Mouse (Mus musculus) CH12.LX (cell line): ENCODE measurements at regions not wholly inside any gene's neighbourhood (a gene's known extent, or its start where the extent isn't known, plus 50 kb on each side); places are given as distances from the start of the nearest gene placed in this dataset.

Source experiments
- DNase-seq: peaks from one replicate; pipeline ENCODE4 v3.0.0-alpha.2; 2013; ENCODE audit errors: extremely low read depth
- H3K27ac ChIP-seq: 2 replicates; pipeline ENCODE4 v1.5.1; 2012; ENCODE audit warnings: low read depth, mild to moderate bottlenecking, control low read depth, moderate library complexity; ENCODE audit not compliant: insufficient read depth
- H3K27me3 ChIP-seq: replicated peaks from 2 replicates; pipeline ENCODE3; 2012; ENCODE audit warnings: inconsistent platforms
- H3K36me3 ChIP-seq, 2 experiments: replicated peaks in 1 of 2; 2 replicates each; pipeline versions ENCODE3 to v1.6.1; 2012; ENCODE audit warnings: inconsistent platforms in 1 of 2, low read length in 1 of 2, mild to moderate bottlenecking in 1 of 2, mixed read lengths in 1 of 2, moderate library complexity in 1 of 2; ENCODE audit not compliant: control insufficient read depth in 1 of 2, insufficient read depth in 1 of 2
- H3K4me1 ChIP-seq, 2 experiments: 2 replicates each; pipeline ENCODE4 v1.6.1; 2012; ENCODE audit warnings: inconsistent platforms in 1 of 2, moderate library complexity in 1 of 2; ENCODE audit not compliant: insufficient read depth in 2 of 2, control insufficient read depth in 1 of 2
- H3K4me2 ChIP-seq: 2 replicates; pipeline ENCODE4 v1.6.1; 2012; ENCODE audit warnings: low read depth, mild to moderate bottlenecking, control low read depth; ENCODE audit not compliant: poor library complexity, insufficient read depth, severe bottlenecking
- H3K4me3 ChIP-seq, 3 experiments: fragments of 150-350 bp in 1 of 3; sonication (generic) in 1 of 3; replicated peaks in 1 of 3; 2 replicates each; pipeline versions ENCODE3 to v1.5.1; 2011 to 2012; ENCODE audit warnings: low read depth in 2 of 3, low read length in 2 of 3, mild to moderate bottlenecking in 2 of 3, moderate library complexity in 2 of 3, control low read depth in 1 of 3, improper control_type of control experiment in 1 of 3, inconsistent platforms in 1 of 3, mixed read lengths in 1 of 3; ENCODE audit not compliant: poor library complexity in 1 of 3
- H3K79me2 ChIP-seq: replicated peaks from 2 replicates; pipeline ENCODE4 v1.6.1; 2012; ENCODE audit warnings: mild to moderate bottlenecking, moderate library complexity; ENCODE audit not compliant: control insufficient read depth, poor library complexity, insufficient read depth, severe bottlenecking; ENCODE audit errors: extremely low read depth
- H3K9ac ChIP-seq: 2 replicates; pipeline ENCODE4 v1.6.1; 2012; ENCODE audit warnings: low read depth, mild to moderate bottlenecking, control low read depth, moderate library complexity; ENCODE audit not compliant: insufficient read depth
- H3K9me3 ChIP-seq: replicated peaks from 2 replicates; pipeline ENCODE3; 2012; ENCODE audit warnings: low read length, inconsistent platforms, mixed read lengths
- CHD1 ChIP-seq: IDR thresholded peaks from 2 replicates; pipeline ENCODE4 v1.6.1; 2012; ENCODE audit warnings: low read depth, low read length, improper control_type of control experiment, inconsistent platforms
- CHD2 ChIP-seq: IDR thresholded peaks from 2 replicates; pipeline ENCODE4 v1.6.1; 2011; ENCODE audit warnings: low read length, improper control_type of control experiment
- CTCF ChIP-seq, 2 experiments: IDR thresholded peaks in 1 of 2; conservative IDR thresholded peaks in 1 of 2; 2 replicates each; pipeline ENCODE4 v1.5.1; 2011 to 2012; ENCODE audit warnings: low read depth in 2 of 2, low read length in 2 of 2, improper control_type of control experiment in 1 of 2, inconsistent platforms in 1 of 2, mild to moderate bottlenecking in 1 of 2, moderate library complexity in 1 of 2
- E2F4 ChIP-seq: IDR thresholded peaks from 2 replicates; pipeline ENCODE4 v1.6.1; 2011; ENCODE audit warnings: low read depth, low read length, improper control_type of control experiment; ENCODE audit not compliant: insufficient replicate concordance
- ELF1 ChIP-seq: IDR thresholded peaks from 2 replicates; pipeline ENCODE4 v1.6.1; 2014; ENCODE audit warnings: low read depth, mild to moderate bottlenecking, inconsistent platforms, low read length, improper control_type of control experiment
- ETS1 ChIP-seq: conservative IDR thresholded peaks from 2 replicates; pipeline ENCODE4 v1.6.1; 2012; ENCODE audit warnings: low read depth, mild to moderate bottlenecking, inconsistent platforms, low read length, improper control_type of control experiment, moderate library complexity
- GABPA ChIP-seq: IDR thresholded peaks from 2 replicates; pipeline ENCODE4 v1.6.1; 2012; ENCODE audit warnings: low read depth, low read length, improper control_type of control experiment, inconsistent platforms; ENCODE audit not compliant: insufficient replicate concordance
- HCFC1 ChIP-seq: IDR thresholded peaks from 2 replicates; pipeline ENCODE4 v1.6.1; 2012; ENCODE audit warnings: low read depth, mild to moderate bottlenecking, inconsistent platforms, low read length, improper control_type of control experiment
- IRF4 ChIP-seq: IDR thresholded peaks from 2 replicates; pipeline ENCODE4 v1.6.1; 2014; ENCODE audit warnings: low read depth, mild to moderate bottlenecking, inconsistent platforms, low read length, improper control_type of control experiment
- JUN ChIP-seq: IDR thresholded peaks from 2 replicates; pipeline ENCODE4 v1.6.1; 2011; ENCODE audit warnings: low read depth, mild to moderate bottlenecking, low read length, improper control_type of control experiment, moderate library complexity; ENCODE audit not compliant: insufficient read depth
- MAFK ChIP-seq: IDR thresholded peaks from 2 replicates; pipeline ENCODE4 v1.6.1; 2011; ENCODE audit warnings: low read length, improper control_type of control experiment; ENCODE audit not compliant: insufficient replicate concordance
- MAX ChIP-seq: IDR thresholded peaks from 2 replicates; pipeline ENCODE4 v1.6.1; 2011; ENCODE audit warnings: low read length, improper control_type of control experiment
- MAZ ChIP-seq: IDR thresholded peaks from 2 replicates; pipeline ENCODE4 v1.6.1; 2012; ENCODE audit warnings: low read depth, mild to moderate bottlenecking, inconsistent platforms, low read length, improper control_type of control experiment, moderate library complexity
- MEF2A ChIP-seq: IDR thresholded peaks from 2 replicates; pipeline ENCODE4 v1.6.1; 2014; ENCODE audit warnings: low read depth, mild to moderate bottlenecking, inconsistent platforms, low read length, improper control_type of control experiment, borderline replicate concordance
- NELFE ChIP-seq: IDR thresholded peaks from 2 replicates; pipeline ENCODE4 v1.6.1; 2011; ENCODE audit warnings: low read depth, low read length, improper control_type of control experiment
- NRF1 ChIP-seq: IDR thresholded peaks from 2 replicates; pipeline ENCODE4 v1.6.1; 2014; ENCODE audit warnings: low read depth, mild to moderate bottlenecking, inconsistent platforms, low read length, improper control_type of control experiment, moderate library complexity
- RAD21 ChIP-seq: IDR thresholded peaks from 2 replicates; pipeline ENCODE4 v1.6.1; 2011; ENCODE audit warnings: low read depth, mild to moderate bottlenecking, low read length, improper control_type of control experiment, moderate library complexity
- USF2 ChIP-seq: conservative IDR thresholded peaks from 2 replicates; pipeline ENCODE4 v1.6.1; 2011; ENCODE audit warnings: low read depth, low read length, improper control_type of control experiment
- ZC3H11A ChIP-seq: IDR thresholded peaks from 2 replicates; pipeline ENCODE4 v1.6.1; 2012; ENCODE audit warnings: low read depth, mild to moderate bottlenecking, inconsistent platforms, low read length, improper control_type of control experiment
- ZMIZ1 ChIP-seq: IDR thresholded peaks from 2 replicates; pipeline ENCODE4 v1.6.1; 2012; ENCODE audit warnings: low read depth, mild to moderate bottlenecking, inconsistent platforms, low read length, improper control_type of control experiment
- ZNF384 ChIP-seq: IDR thresholded peaks from 2 replicates; pipeline ENCODE4 v1.6.1; 2012; ENCODE audit warnings: low read depth, low read length, improper control_type of control experiment, inconsistent platforms
- dilution Hi-C: fragments of 300-500 bp; cut with MboI; formaldehyde crosslinking; loops from 2 replicates; pipeline ENCODE4 v1.14.3; 2020; ENCODE audit warnings: low sequenced_read_pairs; ENCODE audit not compliant: extremely low pct_unique_long_range_greater_than_20kb, extremely low pct_ligation_motif_present
- in situ Hi-C: fragments of 300-500 bp; cut with MboI; formaldehyde crosslinking; loops from 3 replicates; pipeline ENCODE4 v1.14.3; 2019; ENCODE audit warnings: low sequenced_read_pairs, low pct_ligation_motif_present, low pct_unique_long_range_greater_than_20kb, mixed read lengths

DNA sequence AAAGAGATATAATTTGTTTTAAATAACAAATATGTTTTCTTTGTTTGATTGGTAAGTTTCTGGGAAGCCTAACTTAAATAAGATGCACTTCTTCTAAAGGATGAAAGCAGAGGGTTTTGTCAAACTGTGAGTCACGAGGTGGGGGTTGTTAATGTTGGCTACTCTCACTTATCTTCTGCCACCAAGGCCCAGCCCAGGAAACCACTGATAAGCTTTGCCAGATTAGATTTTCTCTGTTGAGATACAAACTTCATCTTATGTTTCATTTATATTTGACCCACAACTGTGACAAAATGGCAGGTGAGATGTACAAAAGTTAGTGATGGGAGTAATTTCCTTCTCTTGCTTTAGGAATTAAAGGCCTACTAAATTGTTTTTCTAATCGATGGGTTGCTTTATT lies 1126.2 kb upstream of the 2610301B20Rik start:
- H3K4me1 ChIP-seq = no peaks in the 10 kb centered on the region
- dilution Hi-C loops (no loop called here), in situ Hi-C loops (no loop called here)
- no peaks in the 10 kb centered on the region for H3K36me3 ChIP-seq
- H3K27ac ChIP-seq = no peak overlapping the region
- H3K4me3 ChIP-seq = no peak overlapping the region
- TF ChIP-seq ETS1 (no peak), MEF2A (no peak), CHD1 (no peak), MAFK (no peak), CHD2 (no peak), NRF1 (no peak), JUN (no peak), ZMIZ1 (no peak), NELFE (no peak), MAZ (no peak), ELF1 (no peak)
- no peak overlapping the region for H3K4me2 ChIP-seq
- H3K79me2 ChIP-seq = no peaks in the 10 kb centered on the region
- no peaks in the 10 kb centered on the region for H3K27me3 ChIP-seq
- DNase-seq = no peak
- no peak overlapping the region for H3K9ac ChIP-seq
- H3K9me3 ChIP-seq = no peaks in the 10 kb centered on the region

DNA sequence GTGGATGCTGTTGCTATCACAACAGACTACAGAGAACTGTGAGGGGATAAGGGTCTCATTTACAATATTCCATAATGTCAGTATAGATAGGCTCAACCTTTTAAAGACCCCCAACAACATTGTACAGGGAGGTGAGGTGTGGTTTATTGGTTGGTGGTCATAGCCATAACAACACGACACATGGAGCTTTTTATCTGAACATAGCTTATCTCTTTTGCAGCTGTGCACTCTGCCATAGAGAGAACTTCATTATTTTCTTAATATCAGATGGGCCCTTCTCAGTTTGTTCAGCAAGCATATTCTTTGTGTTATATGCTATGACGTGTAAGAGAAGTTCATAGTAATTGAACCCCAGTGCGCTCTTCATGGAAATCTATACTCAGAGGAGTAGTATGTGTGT lies 1124.4 kb upstream of the 2610301B20Rik start:
- H3K27me3 ChIP-seq = no peaks in the 10 kb centered on the region
- dilution Hi-C loops = no loop called here
- TF ChIP-seq GABPA (no peak), CTCF (conservative IDR thresholded peaks at IDR 0.05 in 1 of 2, IDR thresholded peaks at IDR 0.05 in 1 of 2; ENCODE audit: low read depth in 2 of 2, low read length in 2 of 2) (no peak), HCFC1 (no peak), JUN (no peak), ELF1 (no peak), MEF2A (no peak), ZNF384 (no peak), RAD21 (no peak), MAX (no peak), USF2 (no peak), ZC3H11A (no peak), E2F4 (no peak), IRF4 (no peak), MAFK (no peak)
- no peaks in the 10 kb centered on the region for H3K4me1 ChIP-seq
- no peaks in the 10 kb centered on the region for H3K9me3 ChIP-seq
- in situ Hi-C loops = no loop called here
- H3K36me3 ChIP-seq = no peaks in the 10 kb centered on the region
- no peak overlapping the region for H3K9ac ChIP-seq
- H3K79me2 ChIP-seq = no peaks in the 10 kb centered on the region
- H3K4me2 ChIP-seq = no peak overlapping the region
- H3K27ac ChIP-seq = no peak overlapping the region
- H3K4me3 ChIP-seq = no peak overlapping the region
- no peak for DNase-seq
